Mouse (Mus musculus) liver, embryonic 16.5 days (tissue): ENCODE measurements around the gene Klf2. TPM values are rescaled to one million over a fixed set of nuclear protein-coding genes. Genes with fewer than 3 reads are reported as not detected.
A peak's percentile ranks its signal among the peaks of the same experiment; 100 is the strongest.

ENCODE experiments used
- ATAC-seq: fragments of 200-750 bp; cut with Nextera tagmentation; 2 replicates; pipeline ENCODE4 v1.8.0; 2017; ENCODE audit warnings: low read depth, mild to moderate bottlenecking, moderate number of reproducible peaks, moderate library complexity
- H3K27ac ChIP-seq: fragments of 300-500 bp; sonication (generic); 2 replicates; pipeline ENCODE4 v1.5.1; 2014; ENCODE audit warnings: mild to moderate bottlenecking, low read length
- H3K27me3 ChIP-seq: fragments of 300-500 bp; sonication (generic); 2 replicates; pipeline ENCODE4 v1.6.1; 2014; ENCODE audit warnings: low read depth, low read length, mixed read lengths; ENCODE audit not compliant: control insufficient read depth, insufficient read depth
- H3K36me3 ChIP-seq: fragments of 300-500 bp; sonication (generic); 2 replicates; pipeline ENCODE4 v1.6.1; 2014; ENCODE audit warnings: mild to moderate bottlenecking; ENCODE audit not compliant: control insufficient read depth, insufficient read depth
- H3K4me1 ChIP-seq: fragments of 300-500 bp; sonication (generic); 2 replicates; pipeline ENCODE4 v1.6.1; 2014; ENCODE audit warnings: low read depth, low read length, mixed read lengths; ENCODE audit not compliant: control insufficient read depth
- H3K4me2 ChIP-seq: fragments of 300-500 bp; sonication (generic); 2 replicates; pipeline ENCODE4 v1.6.1; 2014; ENCODE audit warnings: low read depth, low read length, mixed read lengths
- H3K4me3 ChIP-seq: fragments of 300-500 bp; sonication (generic); 2 replicates; pipeline ENCODE4 v1.5.1; 2014; ENCODE audit warnings: low read depth, mild to moderate bottlenecking, low read length
- H3K9ac ChIP-seq: fragments of 300-500 bp; sonication (generic); 2 replicates; pipeline ENCODE4 v1.6.1; 2014; ENCODE audit warnings: low read depth, low read length
- H3K9me3 ChIP-seq: fragments of 300-500 bp; sonication (generic); replicated peaks from 2 replicates; pipeline ENCODE4 v1.6.1; 2016; ENCODE audit warnings: low read length; ENCODE audit not compliant: control insufficient read depth
- WGBS: fragments of 180-500 bp; shearing (Covaris S2); extraction: QIAGEN DNeasy Blood & Tissue Kit; methylation state at CpG from one replicate; pipeline ENCODE4 v1.1.7; 2014; ENCODE audit not compliant: insufficient replicate concordance; 5-methylcytosine and 5-hydroxymethylcytosine counted together
- polyA plus RNA-seq: library from polyadenylated mRNA; unstranded; fragments of >200 nt; fragmentation: Nextera tagmentation; extraction: Ambion mirVana; gene quantifications from 2 replicates; pipeline ENCODE4 v1.2.1, GENCODE M21; 2015

Gene Klf2
- polyA plus RNA-seq, 1 experiment from 2014 or later: 2.0 TPM

DNA sequence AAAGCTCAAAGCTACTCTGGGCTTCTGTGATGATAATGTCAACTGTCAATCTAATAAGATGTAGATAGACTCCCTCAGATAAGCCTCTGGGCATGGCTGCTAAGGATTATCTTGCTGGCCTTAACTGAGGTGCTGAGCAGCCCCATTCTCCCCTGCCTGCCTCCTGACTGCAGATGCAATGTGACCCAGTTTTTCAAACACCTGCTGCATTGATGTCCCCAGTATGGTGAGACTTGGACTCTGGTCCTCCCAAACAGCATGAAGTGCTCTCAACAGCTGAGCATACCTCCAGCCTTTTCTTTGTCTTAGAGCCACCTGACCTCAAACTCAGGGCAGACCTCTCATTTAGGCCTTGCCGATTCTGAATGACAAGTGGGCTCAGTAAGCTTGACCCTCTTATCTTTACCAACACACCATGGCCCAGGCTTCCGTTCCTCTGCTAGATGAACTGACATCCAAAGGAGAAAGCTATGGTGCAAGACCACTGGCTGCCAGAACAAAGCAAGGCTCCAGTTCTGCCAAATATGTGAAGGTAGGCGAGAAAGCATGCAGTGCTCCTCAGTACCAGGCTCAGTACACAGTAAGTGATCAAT lies 5.8 kb upstream of the Klf2 start:
- WGBS: 20% methylated on average over 3 of the region's 3 CpGs
- no peak for ATAC-seq
- Histone ChIP-seq H3K9ac (no peak overlapping the region), H3K36me3 (no peaks in the 10 kb centered on the region), H3K27me3 (no peaks in the 10 kb centered on the region), H3K4me3 (no peak overlapping the region), H3K4me2 (no peak overlapping the region), H3K9me3 (no peaks in the 10 kb centered on the region), H3K4me1 (peaks cover 7% of the 10 kb centered on the region), H3K27ac (no peak overlapping the region)

DNA sequence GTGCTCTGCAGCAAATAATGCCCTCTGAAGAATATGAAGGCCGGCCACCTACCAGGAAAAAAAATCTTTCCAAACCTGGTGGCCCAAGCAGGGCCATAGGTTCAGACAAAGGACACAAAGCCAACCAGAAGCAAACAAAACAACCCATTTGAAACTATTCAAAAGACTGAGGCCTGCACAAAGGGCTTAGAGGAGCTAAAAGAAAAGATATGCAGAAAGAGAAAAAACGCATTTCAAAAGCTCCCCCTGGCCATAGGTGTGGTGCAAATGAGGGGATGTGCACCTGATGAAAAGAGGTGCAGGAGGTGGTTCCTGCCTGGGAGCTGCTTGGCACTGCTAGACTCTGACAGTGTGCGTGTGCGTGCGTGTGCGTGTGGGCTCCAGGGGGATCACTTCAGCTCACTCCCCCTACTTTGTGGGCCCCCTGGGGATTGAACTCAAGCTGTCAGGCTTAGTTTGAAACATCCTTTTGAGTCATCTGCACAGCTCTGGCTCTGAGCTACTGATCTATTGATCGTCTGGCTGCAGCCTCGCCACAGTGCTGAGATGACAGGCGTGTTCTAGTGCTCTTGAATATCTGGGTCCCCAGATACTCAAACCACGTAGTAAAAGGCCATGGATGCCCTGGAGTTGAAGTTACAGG lies 2.7 kb upstream of the Klf2 start:
- Histone ChIP-seq H3K4me1 (peaks cover 13% of the 10 kb centered on the region), H3K4me3 (no peak overlapping the region), H3K27ac (no peak overlapping the region), H3K9me3 (no peaks in the 10 kb centered on the region), H3K36me3 (no peaks in the 10 kb centered on the region), H3K9ac (no peak overlapping the region), H3K27me3 (peaks cover 27% of the 10 kb centered on the region), H3K4me2 (no peak overlapping the region)
- WGBS: 49% methylated on average over 10 of the region's 10 CpGs
- no peak for ATAC-seq

DNA sequence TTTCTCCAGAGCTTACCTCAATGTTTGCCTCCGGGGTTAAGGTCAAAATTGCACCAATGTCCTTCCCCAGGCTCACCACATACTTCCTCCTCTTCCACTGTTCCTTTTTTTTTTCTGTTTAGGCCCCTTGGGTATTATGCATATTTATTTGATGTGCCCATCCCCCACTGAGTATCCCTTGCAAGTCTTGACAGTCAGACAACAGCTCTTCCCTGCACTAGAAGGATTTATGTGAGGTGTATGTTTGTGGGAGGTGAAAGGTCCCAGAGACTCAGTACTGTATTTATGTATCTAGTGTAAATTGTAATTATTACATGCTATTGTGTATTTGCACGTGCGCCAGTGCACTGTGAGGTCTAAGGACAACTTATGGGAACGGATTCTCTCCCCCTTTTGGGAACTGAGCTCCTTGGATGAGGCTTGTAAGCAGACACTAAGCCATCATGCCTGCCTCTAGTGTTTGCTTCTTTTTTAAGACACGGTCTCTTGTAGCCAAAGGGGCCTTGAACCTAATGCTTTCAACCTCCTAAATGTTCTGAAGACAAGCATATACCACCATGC lies 1.0 kb upstream of the Klf2 start:
- H3K36me3 ChIP-seq: no peaks in the 10 kb centered on the region
- H3K4me3 ChIP-seq: no peak overlapping the region
- ATAC-seq: no peak
- H3K4me2 ChIP-seq: no peak overlapping the region
- peaks cover 13% of the 10 kb centered on the region for H3K4me1 ChIP-seq
- WGBS: 33% methylated on average over 5 of the region's 5 CpGs
- H3K27ac ChIP-seq: no peak overlapping the region
- H3K9ac ChIP-seq: no peak overlapping the region
- no peaks in the 10 kb centered on the region for H3K9me3 ChIP-seq
- H3K27me3 ChIP-seq: peaks cover 35% of the 10 kb centered on the region

DNA sequence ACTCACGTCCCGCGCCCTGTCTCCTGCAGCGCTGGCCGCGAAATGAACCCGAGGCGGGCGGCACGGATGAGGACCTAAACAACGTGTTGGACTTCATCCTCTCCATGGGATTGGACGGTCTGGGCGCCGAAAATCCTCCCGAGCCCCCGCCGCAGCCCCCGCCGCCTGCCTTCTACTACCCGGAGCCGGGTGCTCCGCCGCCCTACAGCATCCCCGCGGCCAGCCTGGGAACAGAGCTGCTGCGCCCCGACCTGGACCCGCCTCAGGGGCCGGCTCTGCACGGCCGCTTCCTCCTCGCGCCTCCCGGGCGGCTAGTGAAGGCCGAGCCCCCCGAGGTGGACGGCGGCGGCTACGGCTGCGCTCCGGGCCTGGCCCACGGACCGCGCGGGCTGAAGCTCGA lies 564 bp downstream of the Klf2 start:
- ATAC-seq: peak; percentile 2; the same call in 1 of the 2 replicates
- H3K27me3 ChIP-seq: peaks cover 35% of the 10 kb centered on the region
- peaks cover 13% of the 10 kb centered on the region for H3K4me1 ChIP-seq
- WGBS: 1% methylated on average over 40 of the region's 48 CpGs
- peak overlapping the region; percentile 63 for H3K4me3 ChIP-seq
- peak overlapping the region; percentile 56 for H3K9ac ChIP-seq
- H3K36me3 ChIP-seq: no peaks in the 10 kb centered on the region
- no peak overlapping the region; the same call in 1 of the 2 replicates for H3K27ac ChIP-seq
- no peaks in the 10 kb centered on the region for H3K9me3 ChIP-seq
- H3K4me2 ChIP-seq: peak overlapping the region; percentile 79

DNA sequence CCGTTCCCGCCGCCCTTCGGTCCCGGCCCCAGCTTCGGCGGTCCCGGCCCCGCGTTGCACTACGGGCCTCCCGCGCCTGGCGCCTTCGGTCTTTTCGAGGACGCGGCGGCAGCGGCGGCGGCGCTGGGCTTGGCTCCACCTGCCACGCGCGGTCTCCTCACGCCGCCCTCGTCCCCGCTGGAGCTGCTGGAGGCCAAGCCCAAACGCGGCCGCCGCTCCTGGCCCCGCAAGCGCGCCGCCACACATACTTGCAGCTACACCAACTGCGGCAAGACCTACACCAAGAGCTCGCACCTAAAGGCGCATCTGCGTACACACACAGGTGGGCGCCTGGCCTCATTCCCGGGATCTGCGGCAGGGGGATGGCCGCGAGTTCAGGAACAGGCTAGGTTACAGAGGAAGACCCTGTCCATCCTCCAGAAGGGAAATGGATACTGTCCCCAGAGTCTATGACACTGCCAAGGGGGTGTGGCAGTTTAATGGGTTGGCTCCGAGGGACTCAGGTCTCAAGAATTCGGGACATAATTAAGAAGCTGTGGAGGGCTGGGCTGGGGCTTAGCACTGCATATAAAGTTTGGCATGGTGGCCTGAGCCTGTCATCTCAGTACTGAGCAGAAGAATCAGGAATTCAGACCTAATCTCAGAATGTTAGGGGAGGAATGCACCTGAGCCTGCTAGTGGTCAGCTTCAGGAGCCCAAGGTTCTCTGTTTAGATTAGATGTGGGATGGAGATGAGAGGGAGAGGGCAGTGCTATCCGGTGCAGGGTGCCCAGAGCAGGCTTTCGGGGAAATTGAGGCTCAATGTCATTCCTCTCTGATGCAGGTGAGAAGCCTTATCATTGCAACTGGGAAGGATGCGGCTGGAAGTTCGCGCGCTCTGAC lies 1.3 kb downstream of the Klf2 start:
- Histone ChIP-seq H3K9ac (peak overlapping the region; percentile 56), H3K4me2 (peak overlapping the region; percentile 79), H3K4me1 (peaks cover 13% of the 10 kb centered on the region), H3K27me3 (peaks cover 35% of the 10 kb centered on the region), H3K4me3 (peak overlapping the region; percentile 63), H3K36me3 (no peaks in the 10 kb centered on the region), H3K27ac (no peak overlapping the region), H3K9me3 (no peaks in the 10 kb centered on the region)
- no peak for ATAC-seq
- 7% methylated on average over 52 of the region's 55 CpGs for WGBS

DNA sequence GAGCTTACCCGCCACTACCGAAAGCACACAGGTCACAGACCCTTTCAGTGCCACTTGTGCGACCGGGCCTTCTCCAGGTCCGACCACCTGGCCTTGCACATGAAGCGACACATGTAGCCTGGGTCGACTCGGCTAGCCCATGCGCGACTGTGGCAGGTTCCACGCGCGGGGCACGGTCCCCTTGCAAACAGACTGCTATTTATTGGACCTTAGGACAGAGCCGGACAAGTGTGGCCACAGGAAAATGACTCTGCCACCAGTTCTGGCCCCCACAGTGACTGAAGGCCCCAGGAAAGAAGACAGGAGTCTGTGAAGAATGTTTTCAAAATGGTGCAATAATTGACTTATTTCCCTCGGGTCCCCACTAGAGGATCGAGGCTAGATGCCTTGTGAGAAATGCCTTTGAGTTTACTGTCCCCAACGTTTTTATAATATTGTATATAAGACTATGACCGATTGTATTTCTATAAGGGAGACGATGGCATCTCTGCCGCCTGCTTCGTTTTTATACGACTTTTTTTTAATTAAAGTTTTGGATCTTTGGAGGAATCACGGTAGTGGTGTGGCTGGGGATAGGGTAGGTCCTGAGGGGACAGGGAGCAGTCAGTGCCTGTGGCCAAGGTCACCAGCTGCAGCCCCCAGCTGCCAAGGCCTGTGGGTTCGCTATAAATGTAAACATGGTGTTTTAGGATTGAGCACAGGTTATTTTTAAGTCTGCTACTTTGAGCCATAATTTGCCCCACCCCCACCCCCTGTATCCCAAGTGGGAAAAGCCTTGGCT lies 2.2 kb downstream of the Klf2 start:
- ATAC-seq: no peak
- H3K9me3 ChIP-seq: no peaks in the 10 kb centered on the region
- no peak overlapping the region for H3K9ac ChIP-seq
- 51% methylated on average over 25 of the region's 25 CpGs for WGBS
- no peaks in the 10 kb centered on the region for H3K36me3 ChIP-seq
- H3K27ac ChIP-seq: no peak overlapping the region
- peaks cover 35% of the 10 kb centered on the region for H3K27me3 ChIP-seq
- H3K4me2 ChIP-seq: peak overlapping the region; percentile 79
- peaks cover 13% of the 10 kb centered on the region for H3K4me1 ChIP-seq
- H3K4me3 ChIP-seq: peak overlapping the region; percentile 63

DNA sequence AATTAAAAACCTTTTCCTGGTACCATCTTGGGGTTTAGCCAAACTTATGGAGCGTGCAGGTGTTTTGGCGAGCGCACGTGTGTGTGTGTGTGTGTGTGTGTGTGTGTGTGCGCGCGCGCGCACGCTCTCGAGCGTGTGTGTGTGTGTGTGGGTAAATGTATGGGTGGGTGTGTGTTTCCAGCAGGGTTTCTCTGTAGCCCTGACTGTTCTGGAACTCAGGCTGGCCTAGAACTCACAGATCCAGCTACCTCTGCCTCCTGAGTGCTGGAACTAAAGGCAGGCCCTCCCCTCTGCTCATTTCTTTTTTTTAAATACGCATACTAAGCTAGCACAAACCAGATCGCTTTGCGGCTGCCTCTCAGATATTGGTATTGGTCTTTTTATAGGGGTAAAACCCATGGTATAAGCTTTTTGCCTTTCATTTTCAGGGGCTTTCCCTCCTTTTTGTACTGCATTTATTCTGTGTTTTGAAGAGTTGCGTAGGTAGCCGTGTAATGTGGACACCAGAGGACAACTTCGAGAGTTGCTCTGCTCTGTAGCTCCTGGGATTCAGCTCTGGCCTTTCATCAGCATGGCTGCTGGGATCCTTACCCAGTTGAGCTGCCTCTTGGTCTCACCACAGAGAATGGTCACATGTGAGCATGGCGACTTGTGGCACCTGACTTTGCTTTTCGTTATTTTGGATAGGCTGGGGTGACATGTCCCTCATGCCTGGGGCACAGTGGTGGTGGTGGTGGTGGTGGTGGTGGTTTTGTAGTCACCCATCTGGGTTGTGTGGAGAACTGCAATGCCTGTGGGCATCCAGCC lies 3.0 kb downstream of the Klf2 start:
- H3K36me3 ChIP-seq: no peaks in the 10 kb centered on the region
- 81% methylated on average over 20 of the region's 20 CpGs for WGBS
- peaks cover 35% of the 10 kb centered on the region for H3K27me3 ChIP-seq
- peak overlapping the region; percentile 27; the same call in 1 of the 2 replicates for H3K27ac ChIP-seq
- no peak overlapping the region for H3K9ac ChIP-seq
- H3K4me3 ChIP-seq: no peak overlapping the region
- H3K9me3 ChIP-seq: no peaks in the 10 kb centered on the region
- ATAC-seq: no peak
- 0 out of 2 replicates have a peak overlapping the region, but pooled peaks have one; percentile 5 for H3K4me2 ChIP-seq
- H3K4me1 ChIP-seq: peaks cover 13% of the 10 kb centered on the region; the same call in 1 of the 2 replicates

DNA sequence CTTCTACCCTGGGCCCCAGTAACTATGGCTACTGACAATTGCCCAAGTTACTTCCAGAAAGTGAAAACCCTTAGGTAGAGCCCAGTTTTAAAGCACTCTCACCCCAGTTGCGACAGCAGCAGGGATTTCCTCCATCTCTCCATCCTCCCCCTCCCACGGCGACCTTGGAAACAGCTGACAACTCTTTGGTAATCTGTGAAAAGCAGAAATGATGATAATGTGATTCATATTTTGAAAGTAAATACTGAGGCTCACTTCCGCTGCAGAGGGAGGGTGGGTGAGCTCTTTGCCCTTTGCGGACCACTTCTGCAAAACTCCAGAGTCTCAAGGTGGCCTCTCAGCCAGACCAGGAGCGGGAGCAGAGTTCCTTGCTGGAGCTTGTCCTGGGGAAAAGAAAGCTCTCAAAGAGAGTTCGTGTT lies 3.6 kb downstream of the Klf2 start:
- peak overlapping the region; percentile 5; the same call in 1 of the 2 replicates for H3K27ac ChIP-seq

More for the DNA sequence above, 3.6 kb downstream of the Klf2 start:
- Histone ChIP-seq H3K9ac (no peak overlapping the region), H3K36me3 (no peaks in the 10 kb centered on the region), H3K4me1 (peaks cover 9% of the 10 kb centered on the region; the same call in 1 of the 2 replicates), H3K4me3 (no peak overlapping the region), H3K27me3 (peaks cover 35% of the 10 kb centered on the region), H3K9me3 (no peaks in the 10 kb centered on the region), H3K4me2 (no peak overlapping the region)
- no peak for ATAC-seq
- WGBS: 22% methylated on average over 7 of the region's 7 CpGs
